Mouse (Mus musculus) megakaryocyte progenitor cell, adult 5-6 weeks (primary cell): Measurements from ENCODE around the gene Atp1a3. TPM values are rescaled to one million over a fixed set of nuclear protein-coding genes. Genes with fewer than 3 reads are reported as not detected.

Experiments used
- ATAC-seq: replicated peaks from 2 replicates; pipeline ENCODE4 v1.8.0; 2016; ENCODE audit warnings: mild to moderate bottlenecking, moderate TSS enrichment, inconsistent platforms; ENCODE audit not compliant: poor library complexity
- total RNA-seq, 2 experiments: library from RNA; stranded (forward) in 1 of 2; stranded (reverse) in 1 of 2; fragments of 157-497, 149-512 nt in 1 of 2; fragments of 200-1000 nt in 1 of 2; gene quantifications; 2 replicates each; pipeline versions ENCODE4 v1.2.3 to v1.2.4; 2015 to 2017

Gene Atp1a3
- total RNA-seq, 2 experiments from 2014 or later: 18.4 to 24.4 TPM

DNA sequence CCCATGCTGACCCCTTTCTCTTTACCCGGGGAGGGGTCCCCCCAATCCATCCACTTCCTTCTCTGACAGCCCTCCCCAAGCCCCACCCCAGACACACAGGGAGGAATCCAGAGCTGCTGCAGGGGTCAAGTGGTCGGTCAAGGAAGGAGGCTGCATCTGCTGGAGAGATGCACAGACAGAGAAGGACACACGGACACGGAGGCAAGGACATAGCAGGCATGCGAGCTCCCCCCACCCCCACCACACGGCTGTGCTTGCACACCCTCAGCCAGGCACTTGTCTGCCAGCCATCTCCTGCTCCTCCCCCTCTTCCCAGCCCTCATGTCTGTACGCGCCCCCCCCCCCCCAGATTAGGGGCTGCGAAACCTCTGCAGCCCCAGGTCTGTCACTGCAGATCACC is 952 bp downstream of the Atp1a3 start:
- no peak for ATAC-seq

DNA sequence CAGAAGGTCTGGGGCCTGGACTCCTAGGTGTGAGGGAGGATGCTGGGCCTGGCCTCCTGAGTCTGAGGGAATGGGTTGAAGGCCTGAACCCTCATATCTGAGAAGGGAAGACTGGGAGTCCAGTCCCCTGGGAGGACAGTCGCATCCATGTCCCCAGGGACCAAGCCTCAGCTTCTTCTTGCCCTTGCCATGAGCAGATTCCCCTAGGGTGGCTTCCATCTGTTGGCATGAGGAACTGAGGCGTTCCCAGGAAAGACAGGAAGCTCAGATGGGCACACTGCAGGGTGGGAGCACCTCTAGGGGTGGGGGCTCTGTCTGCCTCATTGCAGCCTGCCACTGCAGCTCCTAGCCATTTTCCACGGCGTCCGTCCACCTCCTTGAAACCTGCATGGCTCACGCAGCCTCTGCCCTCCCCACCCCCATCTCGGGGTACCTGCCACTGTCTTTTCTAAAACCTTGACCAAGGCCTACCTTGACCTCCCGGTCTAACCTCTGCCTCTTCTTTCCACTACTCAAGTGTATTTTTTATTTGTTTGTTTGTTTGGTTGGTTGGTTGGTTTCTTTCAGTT is 1.9 kb downstream of the Atp1a3 start:
- ATAC-seq: no peak

DNA sequence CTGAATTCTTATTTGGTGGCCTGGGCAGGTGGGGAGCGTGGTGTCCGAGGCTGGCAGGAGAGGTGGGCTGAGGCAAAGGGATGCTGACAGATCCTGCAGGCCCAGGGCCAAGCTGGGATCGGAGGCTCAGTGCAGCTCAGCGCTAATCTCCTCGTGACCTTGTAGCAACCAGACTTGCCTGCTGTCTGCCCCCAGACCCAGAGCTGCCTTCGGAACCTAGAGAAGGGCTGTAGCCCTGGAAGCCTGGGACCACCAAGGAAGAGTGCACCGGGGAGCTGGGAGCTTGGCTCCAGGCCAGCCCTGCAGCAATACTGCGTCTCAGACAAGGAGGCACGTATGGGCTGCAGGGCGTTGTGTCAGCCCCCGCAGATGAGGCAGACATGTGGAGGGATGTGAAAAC is 2.5 kb downstream of the Atp1a3 start:
- ATAC-seq: no peak

DNA sequence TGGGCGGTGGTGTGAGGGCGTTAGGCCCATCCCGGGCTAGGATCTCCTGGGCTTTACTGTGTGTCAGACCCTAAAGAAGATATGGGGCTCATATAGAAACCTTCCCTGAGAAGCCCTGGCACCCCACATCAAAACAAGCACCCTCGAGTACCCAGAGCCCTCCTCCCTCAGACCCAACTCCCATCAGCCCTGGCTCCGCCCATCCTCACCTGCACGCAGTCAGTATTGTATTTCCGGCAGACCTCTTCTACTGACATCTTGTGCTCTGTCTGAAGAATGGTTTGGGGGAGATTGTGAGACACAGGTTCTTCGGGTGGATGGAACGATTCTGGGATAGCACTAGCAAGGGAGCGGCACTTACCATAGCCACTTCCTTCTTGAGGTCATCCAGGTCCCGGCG is 5.0 kb downstream of the Atp1a3 start:
- ATAC-seq: no peak

DNA sequence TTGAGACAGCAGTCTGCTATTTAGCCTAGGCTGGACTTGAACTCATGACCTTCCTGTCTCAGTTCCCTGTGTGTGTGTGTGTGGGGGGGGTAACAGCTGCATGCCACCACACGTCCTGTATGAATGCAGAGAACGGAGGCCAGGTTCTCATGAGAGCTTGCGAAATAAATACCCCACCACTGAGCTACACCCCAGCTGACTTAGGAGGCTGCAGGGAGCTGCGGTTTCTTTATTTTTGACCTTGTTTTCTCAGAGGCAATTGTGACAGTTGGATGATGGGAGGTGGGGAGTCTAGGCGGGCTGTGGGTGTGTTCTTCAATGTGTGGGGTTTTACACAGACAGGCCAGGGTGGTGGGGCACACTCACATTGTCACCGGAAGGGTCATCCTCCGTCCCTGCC is 5.5 kb downstream of the Atp1a3 start:
- peak; percentile 83 for ATAC-seq

DNA sequence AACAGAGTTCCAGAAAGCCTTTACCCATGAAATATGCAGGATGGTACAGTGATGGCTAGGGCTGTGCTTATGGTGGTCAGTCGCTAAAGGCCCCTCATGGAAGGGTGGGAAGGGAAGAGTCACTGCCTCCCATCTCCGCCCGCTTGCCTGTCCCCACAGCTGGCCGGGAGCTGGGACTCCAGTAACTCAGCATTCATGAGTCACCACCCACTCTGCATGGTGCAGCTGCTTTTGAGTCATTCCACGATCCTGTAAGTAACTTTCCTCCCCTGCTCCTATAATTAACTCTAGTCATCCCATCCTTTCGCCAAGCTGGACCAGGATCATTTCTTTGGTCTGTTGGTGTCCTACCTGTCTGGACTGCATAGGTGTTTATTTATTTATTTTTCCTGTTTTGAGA is 12.7 kb downstream of the Atp1a3 start:
- no peak for ATAC-seq

DNA sequence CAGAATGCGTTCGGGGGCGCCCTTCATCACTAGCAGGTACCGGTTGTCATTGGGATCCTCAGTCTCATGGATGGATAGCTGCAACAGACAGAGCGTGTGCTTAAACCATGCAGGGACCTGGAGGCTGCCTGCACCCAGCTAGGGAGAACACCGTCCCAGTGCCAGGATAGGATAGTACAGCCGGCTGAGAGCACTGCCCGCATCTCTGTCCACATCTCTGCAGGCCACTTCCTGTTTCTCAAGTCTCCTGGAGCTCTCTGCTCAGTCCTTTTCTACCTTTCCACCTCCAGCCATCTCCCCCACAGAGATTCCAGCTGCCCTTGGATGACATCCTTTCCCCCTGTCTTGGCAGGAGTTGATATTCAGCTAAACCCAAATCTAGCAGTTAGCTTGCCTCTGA is 15.3 kb downstream of the Atp1a3 start:
- ATAC-seq: no peak

DNA sequence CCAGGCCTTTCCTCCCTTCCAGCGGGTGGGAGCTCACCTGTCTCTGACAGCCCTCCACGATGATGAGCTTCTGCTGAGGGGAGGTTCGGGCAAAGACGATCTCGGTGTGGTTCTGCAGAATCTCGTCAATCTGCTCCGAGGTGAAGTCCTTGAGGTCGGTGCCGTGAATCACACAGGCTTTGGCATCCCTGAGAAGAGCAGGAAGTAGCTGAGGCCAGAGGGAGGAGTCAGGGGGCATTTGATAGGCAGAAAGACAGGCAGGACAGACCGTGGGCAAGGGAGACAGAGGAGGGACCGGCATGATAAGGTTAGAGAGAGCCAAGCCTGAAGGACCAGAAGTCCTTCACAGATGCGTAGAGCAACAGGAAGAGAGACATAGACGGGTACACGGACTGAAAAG is 17.8 kb downstream of the Atp1a3 start:
- no peak for ATAC-seq

DNA sequence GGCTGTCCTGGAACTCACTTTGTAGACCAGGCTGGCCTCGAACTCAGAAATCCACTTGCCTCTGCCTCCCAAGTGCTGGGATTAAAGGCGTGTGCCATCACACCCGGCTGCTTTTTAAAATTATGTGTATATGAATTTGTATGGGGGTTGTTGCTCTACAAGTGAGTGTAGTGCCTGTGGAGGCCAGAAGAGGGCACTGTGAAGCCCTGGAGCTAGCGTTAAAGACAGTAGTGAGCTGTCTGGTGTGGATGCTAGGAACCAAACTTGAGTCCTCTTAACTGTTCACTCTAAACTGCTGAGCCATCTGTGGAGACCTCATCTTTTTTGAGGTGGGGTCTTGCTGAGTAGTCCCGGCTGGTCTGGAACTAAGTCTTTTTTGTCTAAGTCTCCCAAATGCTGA is 20.0 kb downstream of the Atp1a3 start:
- ATAC-seq: 0 out of 2 replicates have a peak, but pooled peaks have one; percentile 48

DNA sequence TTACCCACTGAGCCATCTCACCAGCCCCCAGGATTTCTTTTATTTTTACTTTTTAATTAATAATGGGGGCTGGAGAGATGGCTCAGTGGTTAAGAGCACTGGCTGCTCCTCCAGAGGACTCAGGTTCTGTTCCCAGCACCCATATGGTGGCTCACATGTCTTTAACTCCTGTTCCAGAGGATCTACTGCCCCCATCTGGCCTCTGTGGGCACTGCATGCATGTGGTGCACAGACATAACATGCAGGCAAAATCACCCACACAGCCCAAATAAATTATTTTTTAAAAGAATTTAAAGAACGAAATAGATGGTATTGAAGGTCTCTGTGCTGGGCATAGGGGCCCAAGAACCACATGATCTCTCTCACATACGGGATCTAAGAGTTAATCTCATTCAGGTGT is 21.5 kb downstream of the Atp1a3 start:
- no peak for ATAC-seq

DNA sequence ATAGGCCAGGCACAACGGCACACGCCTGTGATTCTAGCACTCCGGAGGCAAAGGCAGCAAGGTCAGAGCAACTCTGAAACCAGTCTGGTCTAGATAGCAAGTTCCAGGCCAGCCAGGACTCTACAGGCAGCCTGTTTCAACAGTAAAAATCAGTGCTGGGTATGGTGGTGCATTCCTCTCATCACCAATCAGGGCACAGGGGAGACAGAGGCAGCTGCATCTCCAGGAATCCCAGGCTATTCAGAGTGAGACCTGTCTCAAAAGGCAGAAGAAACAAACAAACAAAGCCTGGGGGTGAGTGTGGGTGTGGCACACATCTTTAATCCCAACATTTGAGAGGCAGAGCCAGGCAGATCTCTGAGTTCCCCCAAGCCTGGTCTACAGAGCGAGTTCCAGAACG is 22.4 kb downstream of the Atp1a3 start:
- no peak for ATAC-seq

DNA sequence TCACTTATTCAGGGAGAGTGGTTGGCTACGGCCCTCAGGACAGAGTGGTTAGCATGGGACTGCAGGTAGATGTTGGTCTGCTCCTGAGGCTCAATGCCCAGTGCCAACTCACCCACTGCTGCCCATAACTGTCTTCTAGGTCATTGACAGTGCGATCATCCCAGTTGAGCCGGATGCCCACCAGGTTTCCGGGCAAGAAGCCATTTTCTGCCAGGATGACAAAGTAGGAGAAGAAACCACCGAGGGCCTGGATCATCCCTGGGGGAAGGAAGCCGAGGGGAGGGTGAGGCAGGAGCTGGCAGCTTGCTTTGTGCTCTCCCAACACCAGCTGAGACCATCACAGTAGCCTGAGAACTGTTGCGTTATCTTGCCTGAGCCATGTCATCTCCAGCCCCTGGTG is 25.3 kb downstream of the Atp1a3 start:
- ATAC-seq: no peak

DNA sequence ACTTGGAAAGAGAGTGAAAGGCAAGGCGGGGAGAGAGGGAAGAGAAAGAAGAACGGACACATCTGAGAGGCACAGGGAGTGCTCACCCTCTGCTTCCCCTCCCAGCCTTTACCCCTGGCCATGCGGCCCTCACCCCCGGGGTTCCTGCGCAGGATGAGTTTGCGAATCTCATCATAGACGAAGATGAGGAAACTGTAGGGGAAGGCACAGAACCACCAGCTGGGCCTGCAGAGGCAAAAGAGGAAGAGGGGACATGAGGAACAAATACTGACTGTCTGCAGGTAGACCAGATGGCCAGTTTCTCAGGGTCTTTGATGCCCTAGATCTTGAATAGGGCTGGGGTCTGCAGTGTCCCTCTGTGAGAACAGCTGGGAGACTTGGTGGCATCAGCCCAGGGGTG is 27.0 kb downstream of the Atp1a3 start:
- peak; percentile 85 for ATAC-seq

DNA sequence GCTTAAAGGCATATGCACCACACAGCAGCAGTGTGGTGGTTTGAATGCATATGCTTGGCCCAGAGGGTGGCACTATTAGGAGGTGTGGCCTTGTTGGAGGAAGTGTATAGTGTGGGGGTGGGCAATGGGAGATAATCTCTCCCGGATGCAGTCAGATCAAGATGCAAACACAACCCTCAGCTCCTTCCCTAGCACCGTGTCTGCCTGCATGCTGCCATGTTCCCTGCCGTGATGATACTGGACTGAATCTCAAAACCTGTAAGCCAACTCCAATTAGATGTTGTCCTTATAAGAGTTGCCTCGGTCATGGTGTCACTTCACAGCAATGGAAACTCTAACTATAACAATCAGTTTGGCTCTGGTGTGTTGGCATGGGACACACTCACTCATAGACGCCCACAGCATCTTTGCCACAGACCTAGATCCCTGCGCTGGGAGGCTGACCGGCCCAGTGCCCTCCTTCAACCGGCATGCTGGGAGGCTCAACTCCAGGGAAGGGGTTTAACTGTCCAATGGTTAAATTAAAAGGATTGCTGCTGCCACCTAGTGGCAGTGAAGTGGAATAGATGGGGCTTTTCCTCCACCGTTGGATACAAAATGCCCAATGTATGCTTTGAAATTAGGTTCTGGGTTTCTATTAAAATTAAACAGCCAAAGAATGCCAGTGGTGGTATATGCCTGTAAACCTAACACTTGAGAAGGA is 30.7 kb downstream of the Atp1a3 start:
- ATAC-seq: peak; percentile 36

DNA sequence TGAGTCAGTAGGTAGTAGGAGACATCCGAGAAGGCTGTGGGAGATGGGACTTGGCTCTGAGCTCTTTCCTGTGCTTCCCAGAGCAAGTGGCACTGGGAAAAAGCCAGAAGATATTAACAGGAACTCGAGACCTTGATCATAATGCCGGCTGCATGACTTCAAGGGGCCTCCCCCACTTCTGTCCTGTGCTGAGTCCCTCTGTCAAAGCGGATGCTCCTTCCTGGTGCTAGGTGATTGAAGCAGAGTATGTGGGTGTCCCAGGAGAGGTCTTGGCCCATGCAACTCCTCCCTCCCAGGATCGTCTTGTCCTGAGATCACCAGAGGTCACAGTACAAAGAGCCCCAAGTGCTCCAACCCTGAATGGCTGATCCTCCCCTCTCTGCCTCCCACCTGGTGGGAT is 31.9 kb downstream of the Atp1a3 start:
- ATAC-seq: no peak

DNA sequence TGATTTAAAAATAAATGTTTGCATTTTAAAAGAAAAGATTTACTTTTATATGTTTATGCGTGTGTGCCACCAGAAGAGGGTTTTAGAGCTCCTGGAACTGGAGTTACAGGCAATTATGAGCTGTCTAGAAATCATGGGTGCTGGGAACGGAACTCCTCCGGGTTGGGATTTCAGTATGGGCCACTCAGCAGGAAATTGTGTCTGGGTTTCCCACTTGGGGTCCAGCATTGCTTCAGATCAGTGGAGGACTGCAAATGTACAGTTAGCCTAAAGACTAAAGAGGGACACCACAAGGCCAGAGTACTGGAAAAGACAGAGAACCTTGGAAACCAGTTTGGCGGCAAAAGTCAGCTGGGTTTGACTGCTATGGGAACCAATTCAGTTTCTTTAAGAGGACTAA is 32.5 kb downstream of the Atp1a3 start:
- no peak for ATAC-seq

DNA sequence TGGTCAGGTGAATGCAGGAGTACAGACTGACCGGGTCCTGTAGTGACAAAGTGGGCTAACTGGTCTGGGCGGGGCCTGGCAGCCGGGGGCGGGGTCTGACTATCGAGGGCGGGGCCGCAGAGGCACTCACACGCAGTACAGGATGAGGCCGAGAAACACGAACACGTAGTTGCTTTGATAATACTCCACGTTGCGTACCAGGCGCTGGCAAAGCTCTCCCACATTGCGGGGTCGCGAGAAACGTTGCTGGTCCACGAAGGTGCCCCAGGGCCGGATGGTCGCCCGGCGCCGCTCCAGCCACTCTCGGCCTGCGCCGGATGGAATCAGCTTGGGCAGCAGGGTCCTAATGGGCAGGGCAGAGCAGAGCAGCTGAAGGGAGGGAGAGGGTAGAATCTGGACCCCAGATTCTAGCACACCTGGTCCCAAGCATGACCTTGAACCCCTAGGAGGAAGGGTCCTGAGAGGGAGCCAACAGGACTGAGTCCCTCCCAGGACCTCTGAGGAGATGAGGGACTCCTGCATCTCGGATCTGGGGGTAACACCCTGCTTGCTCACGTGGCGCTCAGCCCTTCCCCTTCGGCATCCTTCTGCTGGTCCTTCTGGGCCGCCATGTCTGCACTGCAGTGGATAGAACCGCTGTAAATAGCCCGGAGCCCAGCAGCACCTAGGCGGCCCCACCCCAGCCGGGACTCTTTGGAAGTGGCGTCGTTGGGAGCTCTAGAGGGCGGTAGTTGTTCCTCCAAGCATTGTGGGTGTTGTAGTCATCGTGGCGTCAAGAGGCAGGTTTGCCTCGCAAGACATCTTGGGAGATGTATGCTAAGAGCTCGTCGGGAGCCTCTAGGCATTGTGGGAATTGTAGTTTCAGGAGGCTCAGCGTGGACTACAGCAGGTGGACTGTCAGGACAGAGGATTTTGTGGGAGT is 33.5 kb downstream of the Atp1a3 start, which contains the start of gene Rabac1:
Gene Rabac1 (minus strand): TSS at position 783 of the 922 bp plus-strand sequence.
- peak; percentile 88 for ATAC-seq

DNA sequence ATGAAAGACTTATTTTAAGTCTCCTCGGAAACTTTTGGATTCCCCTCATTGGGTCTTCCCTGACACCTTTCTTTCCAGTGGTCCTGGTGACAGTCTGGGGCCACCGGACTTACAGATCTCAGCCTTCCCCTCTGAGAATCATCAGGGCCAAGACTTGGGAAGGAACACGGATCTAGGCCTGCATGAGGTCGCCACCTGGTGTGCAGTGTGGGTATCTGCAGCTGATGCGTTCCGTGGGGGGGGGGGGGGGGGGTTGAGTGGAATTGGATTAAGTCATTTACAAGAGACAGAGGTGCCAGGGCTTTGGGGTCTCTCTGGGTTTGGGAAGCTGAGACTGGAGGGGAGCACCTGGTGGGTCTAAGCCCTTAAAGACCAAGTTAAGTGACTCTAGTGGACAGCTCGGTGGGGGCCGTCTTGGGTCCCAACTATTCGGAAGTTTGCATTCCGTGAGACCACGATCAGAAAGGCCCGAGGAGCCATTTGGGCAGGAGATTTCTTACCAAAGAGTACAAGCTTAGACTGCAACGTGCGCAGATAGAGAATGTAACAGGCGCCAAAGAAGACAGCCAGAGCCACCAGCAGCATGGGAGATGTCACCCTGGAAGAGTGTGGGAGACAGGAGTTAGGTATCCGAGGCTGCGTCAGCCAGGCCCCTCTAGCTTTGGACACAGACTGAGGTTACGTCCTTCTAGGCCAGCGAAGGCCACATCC is 34.3 kb downstream of the Atp1a3 start:
- ATAC-seq: peak; percentile 38

DNA sequence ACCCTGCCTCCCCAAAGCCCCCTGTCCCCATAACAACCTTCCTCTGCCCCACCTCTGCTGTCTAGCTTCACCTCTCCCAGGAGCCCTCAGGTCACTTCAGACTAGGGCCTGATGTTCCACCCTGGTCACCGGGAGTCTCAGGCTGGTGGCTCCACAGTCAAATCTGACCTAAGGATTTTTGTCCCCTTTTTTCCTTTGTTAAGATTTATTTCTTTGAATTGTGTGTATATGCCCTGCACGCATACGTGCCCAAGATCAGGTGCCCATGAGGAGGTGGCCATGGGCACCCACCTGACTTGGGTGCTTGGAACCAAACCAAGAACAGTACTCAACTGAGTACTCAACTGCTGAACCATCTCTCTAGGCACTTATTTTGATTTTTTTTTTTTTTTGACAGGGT is 35.4 kb downstream of the Atp1a3 start:
- ATAC-seq: no peak

DNA sequence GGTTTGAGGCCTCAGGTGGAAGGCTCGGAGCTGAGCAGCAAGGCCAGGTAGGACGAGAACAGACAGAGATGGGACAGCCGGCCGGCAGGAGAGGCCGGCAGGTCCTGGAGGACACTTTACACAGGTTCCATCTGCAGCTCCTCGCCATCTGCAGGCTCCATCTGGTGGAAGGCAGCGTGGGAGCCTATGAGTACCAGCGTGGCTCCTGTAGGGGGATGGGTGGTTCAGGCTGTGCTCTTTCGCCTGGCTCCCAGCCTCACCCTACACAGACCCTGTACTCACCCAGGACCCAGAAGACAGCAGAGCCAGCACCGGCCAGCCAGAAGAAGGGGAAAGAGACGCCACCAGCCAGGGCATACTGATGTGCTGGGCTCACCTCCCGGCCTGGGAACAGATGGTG is 36.0 kb downstream of the Atp1a3 start:
- no peak for ATAC-seq

DNA sequence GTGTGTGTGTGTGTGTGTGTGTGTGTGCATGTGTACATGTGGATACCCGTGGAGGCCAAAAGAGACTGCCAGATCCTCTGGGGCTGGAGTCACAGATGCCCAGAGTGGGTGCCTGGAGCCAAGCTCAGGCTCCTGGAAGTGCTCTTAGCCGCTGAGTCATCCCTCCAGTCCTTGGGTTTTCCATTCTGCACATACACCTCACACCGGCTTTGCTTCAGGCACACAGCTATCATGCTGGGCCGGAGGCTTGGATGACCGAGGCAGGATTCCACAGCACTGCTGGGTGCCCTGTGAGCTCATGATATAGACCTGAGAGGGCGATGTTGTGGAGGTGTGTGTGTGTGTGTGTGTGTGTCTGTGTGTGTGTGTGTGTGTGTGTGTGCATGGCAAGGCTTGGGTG is 37.3 kb downstream of the Atp1a3 start:
- ATAC-seq: no peak
